Mouse (Mus musculus): ENCODE measurements around the gene Magi2.

- no peak for TF ChIP-seq POLR2A (IDR thresholded peaks at IDR 0.05; ENCODE audit: low read depth, low read length)
- no peak for TF ChIP-seq CTCF (IDR thresholded peaks at IDR 0.05; ENCODE audit: extremely low read depth, insufficient read length, insufficient replicate concordance, low read depth, low read length)
Measured at GRCm38 (mm10) chr5:20406626-20407025, 1179.8 kb downstream of the Magi2 start.
